Mouse (Mus musculus) central nervous system, embryonic 18 days (tissue): Measurements from ENCODE around the gene Olfr1115. TPM values are rescaled to one million over a fixed set of nuclear protein-coding genes. Genes with fewer than 3 reads are reported as not detected.

Experiments
- polyA plus RNA-seq: library from polyadenylated mRNA; depleted of rRNA; stranded (reverse); fragments of >200 nt; gene quantifications from 2 replicates; pipeline ENCODE4 v1.2.3, GENCODE M21; 2012; rRNA removed

The Olfr1115 gene
- polyA plus RNA-seq: not detected in 2 replicates

DNA sequence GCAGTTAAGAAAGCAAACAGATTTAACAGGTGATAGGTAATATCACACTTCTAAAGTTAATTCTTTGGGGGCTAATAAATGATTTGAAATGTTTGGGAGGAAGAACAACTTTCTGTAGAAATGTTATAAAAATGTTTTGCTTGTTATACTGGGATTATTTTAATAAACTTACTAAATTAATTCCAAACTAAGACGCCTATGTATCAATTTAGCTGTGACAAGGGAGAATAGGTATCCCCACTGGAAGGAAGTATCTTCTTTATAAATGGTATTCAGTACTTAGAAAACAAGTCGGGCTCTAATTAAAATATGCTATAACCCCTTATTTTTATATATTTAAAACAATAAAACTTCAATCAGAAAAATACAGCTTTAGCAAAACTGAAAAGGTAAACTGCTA, at the start of gene Olfr1115:
Gene Olfr1115, plus strand, starts transcription at position 301 of the 400 bp plus-strand sequence.

DNA sequence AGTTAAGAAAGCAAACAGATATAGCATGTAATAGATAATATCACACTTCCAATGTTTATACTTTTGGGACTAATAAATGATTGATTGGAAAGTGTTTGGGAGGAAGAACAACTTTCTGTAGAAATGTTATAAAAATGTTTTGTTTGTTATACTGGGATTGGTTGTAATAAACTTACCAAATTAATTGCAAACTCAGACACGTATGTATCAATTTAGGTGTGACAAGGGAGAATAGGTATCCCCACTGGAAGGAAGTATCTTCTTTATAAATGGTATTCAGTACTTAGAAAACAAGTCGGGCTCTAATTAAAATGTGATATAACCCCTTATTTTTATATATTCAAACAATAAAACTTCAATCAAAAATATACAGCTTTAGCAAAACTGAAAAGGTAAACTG, 39.1 kb upstream of the Olfr1115 start, which contains the start of gene Olfr1113:
Gene Olfr1113, plus strand, starts transcription at position 301 of the 400 bp plus-strand sequence.

DNA sequence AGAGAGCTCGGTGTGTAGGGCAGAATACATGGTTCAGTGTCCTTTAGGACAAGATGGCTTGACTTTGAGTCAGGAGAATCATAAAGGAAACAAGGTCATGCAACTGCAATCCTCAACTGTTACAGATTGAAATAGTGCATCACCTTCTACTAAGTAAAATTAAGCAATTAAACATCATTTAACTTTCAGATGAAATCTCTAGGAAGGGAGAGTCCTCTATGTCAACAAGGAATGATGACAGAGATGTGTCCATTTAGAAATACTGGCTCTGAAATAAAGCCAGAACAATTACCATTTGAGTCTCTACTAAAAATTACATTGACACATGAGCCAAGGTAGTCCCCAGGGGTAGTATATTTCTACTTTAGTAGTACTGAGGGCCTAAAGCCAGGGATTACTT, 19.4 kb downstream of the Olfr1115 start, which contains the start of gene Olfr1116:
Gene Olfr1116, plus strand, starts transcription at position 301 of the 400 bp plus-strand sequence.

Other genes with a start within 250 kb of the Olfr1115 start
- gene Olfr1102, start 249.6 kb upstream of the Olfr1115 start, polyA plus RNA-seq: not detected in 2 replicates
- gene Olfr1104, start 220.9 kb upstream of the Olfr1115 start, polyA plus RNA-seq: not detected in 2 replicates
- gene Olfr1105, start 211.5 kb upstream of the Olfr1115 start, polyA plus RNA-seq: not detected in 2 replicates
- not detected in 2 replicates for gene Olfr1106, start 195.7 kb upstream of the Olfr1115 start, polyA plus RNA-seq
- gene Olfr1107, start 172.2 kb upstream of the Olfr1115 start, polyA plus RNA-seq: not detected in 2 replicates
- gene Olfr1109, start 152.0 kb upstream of the Olfr1115 start, polyA plus RNA-seq: not detected in 2 replicates
- not detected in 2 replicates for gene Olfr259, start 133.4 kb upstream of the Olfr1115 start, polyA plus RNA-seq
- gene Olfr1110, start 107.7 kb upstream of the Olfr1115 start, polyA plus RNA-seq: not detected in 2 replicates
- gene Olfr1111, start 95.4 kb upstream of the Olfr1115 start, polyA plus RNA-seq: not detected in 2 replicates
- not detected in 2 replicates for gene Olfr1112, start 60.2 kb upstream of the Olfr1115 start, polyA plus RNA-seq
- not detected in 2 replicates for gene Olfr1113, start 39.0 kb upstream of the Olfr1115 start, polyA plus RNA-seq
- not detected in 2 replicates for gene Olfr1116, start 19.5 kb downstream of the Olfr1115 start, polyA plus RNA-seq
- gene Olfr1118, start 59.6 kb downstream of the Olfr1115 start, polyA plus RNA-seq: not detected in 2 replicates
- gene Olfr1120, start 106.8 kb downstream of the Olfr1115 start, polyA plus RNA-seq: not detected in 2 replicates
- gene Olfr1121, start 121.9 kb downstream of the Olfr1115 start, polyA plus RNA-seq: not detected in 2 replicates
- gene Olfr1122, start 137.8 kb downstream of the Olfr1115 start, polyA plus RNA-seq: not detected in 2 replicates
- gene Olfr1123, start 168.6 kb downstream of the Olfr1115 start, polyA plus RNA-seq: not detected in 2 replicates
- not detected in 2 replicates for gene Olfr1124, start 182.3 kb downstream of the Olfr1115 start, polyA plus RNA-seq
- not detected in 2 replicates for gene Olfr1126, start 205.9 kb downstream of the Olfr1115 start, polyA plus RNA-seq
- gene Pramel7, start 249.1 kb downstream of the Olfr1115 start, polyA plus RNA-seq: not detected in 2 replicates